Mouse (Mus musculus): ENCODE data around the gene Tmem144.

Tmem144 gene

GRCm38 (mm10) chr3:79864824-79865223, 12.3 kb upstream of the Tmem144 start:
- DNase-seq (ENCODE audit: low read depth, low spot score) = no peak

- no peak for DNase-seq (ENCODE audit: low read depth, low spot score)
Measured at GRCm38 (mm10) chr3:79858221-79858620, 5.6 kb upstream of the Tmem144 start.

- DNase-seq (ENCODE audit: low read depth, low spot score) = no peak
Measured at GRCm38 (mm10) chr3:79857780-79858179, 5.2 kb upstream of the Tmem144 start.

GRCm38 (mm10) chr3:79852108-79852507, 465 bp downstream of the Tmem144 start:
- peak; percentile 35 for DNase-seq (ENCODE audit: low read depth, low spot score)

GRCm38 (mm10) chr3:79850656-79851055, 1.9 kb downstream of the Tmem144 start:
- peak; percentile 16 for DNase-seq (ENCODE audit: low read depth, low spot score)

- no peak for DNase-seq (ENCODE audit: low read depth, low spot score)
Measured at GRCm38 (mm10) chr3:79849621-79850020, 3.0 kb downstream of the Tmem144 start.

- DNase-seq (ENCODE audit: low read depth, low spot score) = no peak
Measured at GRCm38 (mm10) chr3:79848841-79849240, 3.7 kb downstream of the Tmem144 start.

- no peak for DNase-seq (ENCODE audit: low read depth, low spot score)
Measured at GRCm38 (mm10) chr3:79846633-79847032, 5.9 kb downstream of the Tmem144 start.

GRCm38 (mm10) chr3:79843999-79844398, 8.6 kb downstream of the Tmem144 start:
- no peak for DNase-seq (ENCODE audit: low read depth, low spot score)

- peak; percentile 87 for DNase-seq (ENCODE audit: low read depth, low spot score)
Measured at GRCm38 (mm10) chr3:79842616-79843016, 10.0 kb downstream of the Tmem144 start.

GRCm38 (mm10) chr3:79842165-79842564, 10.4 kb downstream of the Tmem144 start:
- peak; percentile 85 for DNase-seq (ENCODE audit: low read depth, low spot score)

- no peak for DNase-seq (ENCODE audit: low read depth, low spot score)
Measured at GRCm38 (mm10) chr3:79841475-79841874, 11.1 kb downstream of the Tmem144 start.

GRCm38 (mm10) chr3:79838751-79839150, 13.8 kb downstream of the Tmem144 start:
- DNase-seq (ENCODE audit: low read depth, low spot score) = peak; percentile 37

- no peak for DNase-seq (ENCODE audit: low read depth, low spot score)
Measured at GRCm38 (mm10) chr3:79829289-79829688, 23.3 kb downstream of the Tmem144 start.

GRCm38 (mm10) chr3:79825067-79825780, 27.3 kb downstream of the Tmem144 start:
- no peak for DNase-seq (ENCODE audit: low read depth, low spot score)

- no peak for DNase-seq (ENCODE audit: low read depth, low spot score)
Measured at GRCm38 (mm10) chr3:79823176-79823575, 29.4 kb downstream of the Tmem144 start.

GRCm38 (mm10) chr3:79821131-79821530, 31.4 kb downstream of the Tmem144 start:
- DNase-seq (ENCODE audit: low read depth, low spot score) = peak; percentile 37

GRCm38 (mm10) chr3:79818202-79818995, 34.2 kb downstream of the Tmem144 start:
- DNase-seq (ENCODE audit: low read depth, low spot score) = no peak

- DNase-seq (ENCODE audit: low read depth, low spot score) = no peak
Measured at GRCm38 (mm10) chr3:79816229-79816628, 36.3 kb downstream of the Tmem144 start.

GRCm38 (mm10) chr3:79813814-79814490, 38.6 kb downstream of the Tmem144 start:
- peak; percentile 79 for DNase-seq (ENCODE audit: low read depth, low spot score)

- DNase-seq (ENCODE audit: low read depth, low spot score) = no peak
Measured at GRCm38 (mm10) chr3:79812042-79812441, 40.5 kb downstream of the Tmem144 start.

GRCm38 (mm10) chr3:79811632-79812031, 40.9 kb downstream of the Tmem144 start:
- peak; percentile 55 for DNase-seq (ENCODE audit: low read depth, low spot score)
